ENCODE assay signal across 8 mouse cellular contexts in the genomic region with DNA sequence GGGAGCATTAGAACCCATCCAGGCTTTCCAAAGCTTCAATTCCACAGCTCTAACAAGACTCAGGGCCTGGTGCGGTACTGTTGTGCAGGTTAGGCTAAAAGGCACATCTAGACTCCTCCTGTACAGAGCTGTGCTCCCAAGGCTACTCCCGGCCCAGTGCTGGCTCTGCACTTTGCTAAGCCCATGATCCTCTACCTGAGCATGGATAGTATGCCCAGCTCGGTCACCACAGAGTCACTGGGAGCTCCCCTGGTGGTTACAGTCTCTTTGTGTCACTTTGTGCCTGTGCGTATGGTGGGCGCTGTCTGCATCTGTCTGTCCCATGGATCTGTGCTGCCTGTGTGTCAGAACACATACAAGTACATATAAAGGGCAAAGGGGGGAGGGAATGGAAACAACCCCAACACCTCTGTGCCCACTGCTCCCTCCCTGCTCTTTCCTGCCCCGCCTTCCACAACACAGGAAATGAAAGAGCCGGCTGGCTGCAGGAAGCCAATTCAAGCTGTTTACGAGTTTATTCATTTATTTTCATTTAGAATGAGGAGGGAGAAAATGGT. TPM values are rescaled to one million over a fixed set of nuclear protein-coding genes. Genes with fewer than 3 reads are reported as not detected.
DNase-seq lines count a peak whose midpoint lies in the region; ATAC-seq and TF ChIP-seq lines count a peak whose summit lies in the region.

No protein-coding gene starts in this region.

- WGBS in embryonic facial prominence, embryonic 13.5 days = 47% methylated on average over 8 of the region's 8 CpGs
- 31% methylated on average over 8 of the region's 8 CpGs for WGBS in heart, postnatal 0 days
- 46% methylated on average over 8 of the region's 8 CpGs for WGBS in stomach, postnatal 0 days

- H3K4me2 ChIP-seq in embryonic facial prominence, embryonic 13.5 days = peak overlapping the region; percentile 38
- H3K4me2 ChIP-seq in heart, postnatal 0 days (ENCODE audit: low read depth, low read length) = peak overlapping the region; percentile 34; the same call in 1 of the 2 replicates
- H3K4me2 ChIP-seq in stomach, postnatal 0 days (replicated peaks; ENCODE audit: low read depth) = 0 out of 2 replicates have a peak overlapping the region, but pooled peaks have one; percentile 15

- peak; percentile 61 for DNase-seq in gastrocnemius, adult 2 months
- DNase-seq in gastrocnemius, postnatal 10 days = no peak
- peak; percentile 92 for DNase-seq in heart, postnatal 0 days (ENCODE audit: low spot score)
- peak; percentile 74 to 84 for DNase-seq in kidney, postnatal 36 days
- peak; percentile 48 for DNase-seq in stomach, postnatal 0 days (ENCODE audit: low spot score)

- intact Hi-C loops in gastrocnemius, adult 2 months (cut with DNase I) = loop anchor here (1.0 to 10.0 kb wide), 4 partner anchors 45 to 456 kb away; a partner anchor contains a TSS

- no peak for TF ChIP-seq EP300 in heart, postnatal 0 days (IDR thresholded peaks at IDR 0.05; ENCODE audit: low read depth)
- no peak for TF ChIP-seq EP300 in stomach, postnatal 0 days (optimal IDR thresholded peaks at IDR 0.05)

- H3K27ac ChIP-seq in gastrocnemius, adult 2 months = peak overlapping the region; percentile 93
- H3K27ac ChIP-seq in embryonic facial prominence, embryonic 13.5 days = peak overlapping the region; percentile 97
- H3K27ac ChIP-seq in heart, postnatal 0 days (ENCODE audit: low read depth) = peak overlapping the region; percentile 94
- peak overlapping the region; percentile 85 for H3K27ac ChIP-seq in stomach, postnatal 0 days (replicated peaks)

- H3K27me3 ChIP-seq in embryonic facial prominence, embryonic 13.5 days = no peaks in the 10 kb centered on the region
- H3K27me3 ChIP-seq in heart, postnatal 0 days (ENCODE audit: control insufficient read depth, insufficient read depth, low read length) = no peaks in the 10 kb centered on the region
- H3K27me3 ChIP-seq in megakaryocyte, embryonic 14.5 days (replicated peaks) = no peaks in the 10 kb centered on the region
- no peaks in the 10 kb centered on the region for H3K27me3 ChIP-seq in stomach, postnatal 0 days (ENCODE audit: control insufficient read depth, insufficient read depth, low read length)

- peak overlapping the region; percentile 36; the same call in 1 of the 2 replicates for H3K9ac ChIP-seq in embryonic facial prominence, embryonic 13.5 days
- H3K9ac ChIP-seq in heart, postnatal 0 days (replicated peaks; ENCODE audit: low read depth, low read length) = peak overlapping the region; percentile 21; the same call in 1 of the 2 replicates
- H3K9ac ChIP-seq in stomach, postnatal 0 days (ENCODE audit: low read length) = no peak overlapping the region

- peaks cover 37% of the 10 kb centered on the region for H3K4me1 ChIP-seq in embryonic facial prominence, embryonic 13.5 days
- H3K4me1 ChIP-seq in heart, postnatal 0 days (ENCODE audit: control insufficient read depth, insufficient read depth) = peaks cover 60% of the 10 kb centered on the region
- peaks cover 100% of the 10 kb centered on the region for H3K4me1 ChIP-seq in megakaryocyte, embryonic 14.5 days
- H3K4me1 ChIP-seq in stomach, postnatal 0 days (replicated peaks; ENCODE audit: control insufficient read depth, insufficient read depth) = peaks cover 13% of the 10 kb centered on the region

- ATAC-seq in embryonic facial prominence, embryonic 13.5 days (ENCODE audit: insufficient number of reproducible peaks, insufficient read depth, low FRiP score, low TSS enrichment, low read depth) = peak; percentile 54; the same call in 1 of the 2 replicates
- ATAC-seq in heart, postnatal 0 days (ENCODE audit: insufficient read depth, low read depth) = peak; percentile 74
- peak; percentile 56 for ATAC-seq in stomach, postnatal 0 days (ENCODE audit: low FRiP score, low TSS enrichment)
- ATAC-seq in megakaryocyte progenitor cell, adult 5-6 weeks (replicated peaks; ENCODE audit: poor library complexity) = no peak

- TF ChIP-seq CTCF in gastrocnemius, adult 2 months (IDR thresholded peaks at IDR 0.05) = no peak
- TF ChIP-seq CTCF in heart, postnatal 0 days (IDR thresholded peaks at IDR 0.05; ENCODE audit: low read depth) = peak; percentile 12; the same call in 1 of the 2 replicates
- no peak for TF ChIP-seq CTCF in stomach, postnatal 0 days (IDR thresholded peaks at IDR 0.05; ENCODE audit: low read depth)

- no peaks in the 10 kb centered on the region for H3K9me3 ChIP-seq in embryonic facial prominence, embryonic 13.5 days
- no peaks in the 10 kb centered on the region for H3K9me3 ChIP-seq in heart, postnatal 0 days (replicated peaks; ENCODE audit: control insufficient read depth, low read length)
- H3K9me3 ChIP-seq in megakaryocyte, embryonic 14.5 days = no peaks in the 10 kb centered on the region
- no peaks in the 10 kb centered on the region for H3K9me3 ChIP-seq in stomach, postnatal 0 days (ENCODE audit: control insufficient read depth, low read length)

- H3K4me3 ChIP-seq in gastrocnemius, adult 2 months = peak overlapping the region; percentile 54
- no peak overlapping the region for H3K4me3 ChIP-seq in embryonic facial prominence, embryonic 13.5 days
- H3K4me3 ChIP-seq in heart, postnatal 0 days (ENCODE audit: low read depth, low read length) = no peak overlapping the region
- H3K4me3 ChIP-seq in megakaryocyte, embryonic 14.5 days (replicated peaks) = peak overlapping the region; percentile 94
- no peak overlapping the region for H3K4me3 ChIP-seq in stomach, postnatal 0 days (ENCODE audit: low read depth, low read length)

- no peaks in the 10 kb centered on the region for H3K36me3 ChIP-seq in embryonic facial prominence, embryonic 13.5 days
- H3K36me3 ChIP-seq in heart, postnatal 0 days (replicated peaks; ENCODE audit: control insufficient read depth, insufficient read depth, low read length) = no peaks in the 10 kb centered on the region
- peaks cover 64% of the 10 kb centered on the region for H3K36me3 ChIP-seq in megakaryocyte, embryonic 14.5 days (replicated peaks; ENCODE audit: low read length)
- no peaks in the 10 kb centered on the region for H3K36me3 ChIP-seq in stomach, postnatal 0 days (ENCODE audit: control insufficient read depth, insufficient read depth, low read length)

RNA-seq across cellular contexts. Expression of a gene that starts 3.6 kb away (rescaled TPM):
- total RNA-seq in gastrocnemius, adult 2 months (2021) = under 1 TPM; 0.23 to 0.39 TPM
- total RNA-seq in gastrocnemius, postnatal 10 days (2021) = under 1 TPM; 0.16 to 0.90 TPM
- polyA plus RNA-seq in embryonic facial prominence, embryonic 13.5 days (2015; fragmentation: Nextera tagmentation; extraction: Ambion mirVana) = 2.6 and 2.8 TPM in 2 replicates
- 0.46 and 0.50 TPM in 2 replicates for total RNA-seq in heart, postnatal 0 days (2014; rRNA removed; ENCODE audit: low replicate concordance)
- polyA plus RNA-seq in heart, postnatal 0 days (2015; fragmentation: Nextera tagmentation; extraction: Ambion mirVana) = 1.1 and 1.7 TPM in 2 replicates
- polyA plus RNA-seq in megakaryocyte, embryonic 14.5 days (2012; ENCODE audit: insufficient read depth, low replicate concordance) = 109 and 119 TPM in 2 replicates
- polyA plus RNA-seq in stomach, postnatal 0 days (2015; fragmentation: Nextera tagmentation; extraction: Ambion mirVana) = 0.61 and 0.98 TPM in 2 replicates
- 127 and 144 TPM in 2 replicates for total RNA-seq in megakaryocyte progenitor cell, adult 5-6 weeks (2015)
- 98.1 and 105 TPM in 2 replicates for total RNA-seq in megakaryocyte progenitor cell, adult 5-6 weeks (2017)

RNA-seq across cellular contexts. Expression of a gene that starts 39.4 kb away (rescaled TPM):
- total RNA-seq in gastrocnemius, adult 2 months (2021) = not detected
- not detected for total RNA-seq in gastrocnemius, postnatal 10 days (2021)
- polyA plus RNA-seq in embryonic facial prominence, embryonic 13.5 days (2015; fragmentation: Nextera tagmentation; extraction: Ambion mirVana) = 0.41 and 1.3 TPM in 2 replicates
- not detected in 2 replicates for total RNA-seq in heart, postnatal 0 days (2014; rRNA removed; ENCODE audit: low replicate concordance)
- polyA plus RNA-seq in heart, postnatal 0 days (2015; fragmentation: Nextera tagmentation; extraction: Ambion mirVana) = not detected in 2 replicates
- 2.4 and 6.3 TPM in 2 replicates for polyA plus RNA-seq in megakaryocyte, embryonic 14.5 days (2012; ENCODE audit: insufficient read depth, low replicate concordance)
- 4.3 and 4.5 TPM in 2 replicates for polyA plus RNA-seq in stomach, postnatal 0 days (2015; fragmentation: Nextera tagmentation; extraction: Ambion mirVana)
- total RNA-seq in megakaryocyte progenitor cell, adult 5-6 weeks (2015) = 0.67 and 1.0 TPM in 2 replicates
- 0.68 TPM in 1 of 2 replicates, not detected in the other for total RNA-seq in megakaryocyte progenitor cell, adult 5-6 weeks (2017)

RNA-seq across cellular contexts. Expression of a gene that starts 44.1 kb away (rescaled TPM):
- 100 to 1,000 TPM; 100 to 129 TPM for total RNA-seq in gastrocnemius, adult 2 months (2021)
- 100 to 1,000 TPM; 236 to 268 TPM for total RNA-seq in gastrocnemius, postnatal 10 days (2021)
- polyA plus RNA-seq in embryonic facial prominence, embryonic 13.5 days (2015; fragmentation: Nextera tagmentation; extraction: Ambion mirVana) = 407 and 457 TPM in 2 replicates
- total RNA-seq in heart, postnatal 0 days (2014; rRNA removed; ENCODE audit: low replicate concordance) = 1,221 and 1,316 TPM in 2 replicates
- polyA plus RNA-seq in heart, postnatal 0 days (2015; fragmentation: Nextera tagmentation; extraction: Ambion mirVana) = 793 and 811 TPM in 2 replicates
- polyA plus RNA-seq in megakaryocyte, embryonic 14.5 days (2012; ENCODE audit: insufficient read depth, low replicate concordance) = 774 and 1,679 TPM in 2 replicates
- polyA plus RNA-seq in stomach, postnatal 0 days (2015; fragmentation: Nextera tagmentation; extraction: Ambion mirVana) = 372 and 381 TPM in 2 replicates
- 118 and 140 TPM in 2 replicates for total RNA-seq in megakaryocyte progenitor cell, adult 5-6 weeks (2015)
- total RNA-seq in megakaryocyte progenitor cell, adult 5-6 weeks (2017) = 121 and 181 TPM in 2 replicates

Comparison
In these comparisons a context has a peak if more than half of its experiments do, and no peak if none do; other contexts are left out.
1. H3K4me3 ChIP-seq: peak in gastrocnemius, adult 2 months (single experiment) and megakaryocyte, embryonic 14.5 days (single experiment); none in embryonic facial prominence, embryonic 13.5 days (single experiment), heart, postnatal 0 days (single experiment) and stomach, postnatal 0 days (single experiment).
2. RNA of a gene that starts 3.6 kb away (total RNA-seq): 98.1 to 144 TPM in megakaryocyte progenitor cell, adult 5-6 weeks; 0.16 to 0.90 TPM in gastrocnemius, postnatal 10 days, 0.46 to 0.50 TPM in heart, postnatal 0 days and 0.23 to 0.39 TPM in gastrocnemius, adult 2 months; every median in the first group is over 10 times any median in the second.
3. Peak in every context shown above with its lines, with median percentiles within 50 percentile points of each other: H3K27ac ChIP-seq and H3K4me2 ChIP-seq.